ENCODE assay signal across 32 mouse cellular contexts in genomic region chr2:164567460-164567859, GRCm38 (mm10). TPM values are rescaled to one million over a fixed set of nuclear protein-coding genes. Genes with fewer than 3 reads are reported as not detected.
"Had no signal": no experiment of that assay in that cellular context is flagged by ENCODE, and none has a peak within 500 bp of the region (broad histone marks: within the 10 kb centered on the region; RNA-seq: fewer than 3 reads in every experiment).

No protein-coding gene starts in this region.

- H3K9ac ChIP-seq: limb, embryonic 13.5 days; liver, embryonic 12.5 days; liver, embryonic 15.5 days; midbrain, embryonic 15.5 days; neural tube, embryonic 12.5 days; neural tube, embryonic 15.5 days had no signal

- H3K27ac ChIP-seq: kidney, postnatal 0 days; layer of hippocampus, adult 2 months; limb, embryonic 10.5 days; limb, embryonic 13.5 days; liver, embryonic 12.5 days; liver, embryonic 15.5 days; midbrain, embryonic 15.5 days; neural tube, embryonic 12.5 days; neural tube, embryonic 15.5 days; stomach, postnatal 0 days had no signal

- H3K4me2 ChIP-seq: limb, embryonic 13.5 days; liver, embryonic 12.5 days; liver, embryonic 15.5 days; midbrain, embryonic 11.5 days; midbrain, embryonic 15.5 days; neural tube, embryonic 12.5 days; neural tube, embryonic 15.5 days had no signal

- ATAC-seq: intestine, postnatal 0 days; liver, embryonic 12.5 days; midbrain, embryonic 15.5 days had no signal

- H3K36me3 ChIP-seq: liver, embryonic 12.5 days; liver, embryonic 15.5 days; midbrain, embryonic 15.5 days; neural tube, embryonic 12.5 days; neural tube, embryonic 15.5 days had no signal

- DNase-seq: kidney, adult 2 months; kidney, postnatal 25 days; layer of hippocampus, adult 9-11 months; lung, adult 2 months; lung, postnatal 14 days; lung, postnatal 4 days; right cerebral cortex, adult 18-20 months; right cerebral cortex, postnatal 14 days; right cerebral cortex, postnatal 4 days; thymus, adult 2 months; thymus, postnatal 25 days had no signal

- H3K9me3 ChIP-seq: limb, embryonic 10.5 days; limb, embryonic 13.5 days; liver, embryonic 15.5 days; midbrain, embryonic 15.5 days; neural tube, embryonic 12.5 days; neural tube, embryonic 15.5 days had no signal

- H3K4me1 ChIP-seq: liver, embryonic 12.5 days; liver, embryonic 15.5 days had no signal

- H3K4me3 ChIP-seq: layer of hippocampus, adult 2 months; limb, embryonic 10.5 days; limb, embryonic 13.5 days; liver, embryonic 12.5 days; liver, embryonic 15.5 days; megakaryocyte, embryonic 14.5 days; midbrain, embryonic 15.5 days; neural tube, embryonic 12.5 days; neural tube, embryonic 15.5 days had no signal

RNA-seq across cellular contexts. Expression of gene Wfdc2, which starts 5.2 kb away (rescaled TPM):
- total RNA-seq: layer of hippocampus, adult 2 months had no signal

RNA-seq across cellular contexts. Expression of gene Spint3, which starts 5.8 kb away (rescaled TPM):
- total RNA-seq: layer of hippocampus, adult 2 months; layer of hippocampus, postnatal 25 days; left cerebral cortex, adult 18-20 months; left cerebral cortex, postnatal 25 days had no signal
- polyA plus RNA-seq: intestine, embryonic 14.5 days; intestine, postnatal 0 days; kidney, adult 2 months; kidney, embryonic 14.5 days; kidney, postnatal 0 days; large intestine, adult 2 months; limb, embryonic 10.5 days; limb, embryonic 13.5 days; liver, embryonic 12.5 days; liver, embryonic 15.5 days; lung, adult 2 months; lung, embryonic 16.5 days; midbrain, embryonic 11.5 days; midbrain, embryonic 15.5 days; neural tube, embryonic 12.5 days; neural tube, embryonic 15.5 days; stomach, embryonic 14.5 days; stomach, postnatal 0 days; thymus, adult 2 months had no signal

RNA-seq across cellular contexts. Expression of gene Wfdc6a, which starts 17.8 kb away (rescaled TPM):
- total RNA-seq: layer of hippocampus, adult 2 months; layer of hippocampus, postnatal 25 days; left cerebral cortex, adult 18-20 months had no signal
- polyA plus RNA-seq: kidney, adult 2 months; kidney, embryonic 14.5 days; kidney, postnatal 0 days; large intestine, adult 2 months; limb, embryonic 10.5 days; limb, embryonic 13.5 days; liver, embryonic 15.5 days; midbrain, embryonic 11.5 days; midbrain, embryonic 15.5 days; neural tube, embryonic 12.5 days; neural tube, embryonic 15.5 days; thymus, adult 2 months had no signal

RNA-seq across cellular contexts. Expression of gene Eppin, which starts 25.9 kb away (rescaled TPM):
- total RNA-seq: layer of hippocampus, adult 2 months; layer of hippocampus, postnatal 25 days; left cerebral cortex, adult 18-20 months; left cerebral cortex, postnatal 25 days had no signal
- polyA plus RNA-seq: intestine, embryonic 14.5 days; intestine, postnatal 0 days; kidney, adult 2 months; kidney, embryonic 14.5 days; large intestine, adult 2 months; limb, embryonic 10.5 days; limb, embryonic 13.5 days; liver, embryonic 12.5 days; liver, embryonic 15.5 days; lung, embryonic 16.5 days; midbrain, embryonic 11.5 days; midbrain, embryonic 15.5 days; neural tube, embryonic 12.5 days; neural tube, embryonic 15.5 days; stomach, embryonic 14.5 days; stomach, postnatal 0 days; thymus, adult 2 months had no signal

RNA-seq across cellular contexts. Expression of gene Wfdc6b, which starts 45.9 kb away (rescaled TPM):
- total RNA-seq: layer of hippocampus, adult 2 months; layer of hippocampus, postnatal 25 days; left cerebral cortex, adult 18-20 months; left cerebral cortex, postnatal 25 days had no signal
- polyA plus RNA-seq: intestine, embryonic 14.5 days; intestine, postnatal 0 days; kidney, adult 2 months; kidney, embryonic 14.5 days; kidney, postnatal 0 days; large intestine, adult 2 months; limb, embryonic 10.5 days; limb, embryonic 13.5 days; liver, embryonic 12.5 days; liver, embryonic 15.5 days; lung, embryonic 16.5 days; midbrain, embryonic 11.5 days; midbrain, embryonic 15.5 days; neural tube, embryonic 12.5 days; neural tube, embryonic 15.5 days; stomach, embryonic 14.5 days; stomach, postnatal 0 days; thymus, adult 2 months had no signal
